Mouse (Mus musculus): ENCODE results near the gene Bbs1. TPM values are rescaled to one million over a fixed set of nuclear protein-coding genes. Genes with fewer than 3 reads are reported as not detected.
A peak's percentile ranks its signal among the peaks of the same experiment; 100 is the strongest.
"Not testable (repeated sequence)": the region's sequence is repeated elsewhere in the genome, so short reads cannot be mapped to it uniquely, and the experiment has no call there.

Bbs1 gene
- total RNA-seq, 2 experiments from 2014 or later, result 27.4 to 35.8 TPM

DNA sequence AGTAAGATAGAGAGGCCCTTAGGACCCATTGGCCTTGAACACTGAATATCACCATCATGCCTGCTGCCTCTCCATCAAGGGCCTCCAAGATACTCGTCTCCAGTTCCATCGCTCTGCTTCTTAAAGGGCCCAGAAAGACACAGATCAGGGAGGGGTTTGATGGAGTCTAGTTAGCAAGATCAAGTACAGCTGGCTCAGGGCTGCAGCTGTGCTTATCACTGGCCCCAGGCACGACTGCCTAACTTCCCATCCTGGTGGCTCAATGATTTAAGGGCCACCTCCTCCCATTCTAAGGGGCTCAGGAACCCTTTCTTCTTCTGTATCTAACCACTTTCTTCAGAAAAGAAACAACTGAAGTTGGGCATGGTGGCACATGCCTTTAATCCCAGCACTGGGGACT, 14.6 kb downstream of the Bbs1 start:
- no peak for DNase-seq
- intact Hi-C loops (cut with DNase I), result no loop called here

DNA sequence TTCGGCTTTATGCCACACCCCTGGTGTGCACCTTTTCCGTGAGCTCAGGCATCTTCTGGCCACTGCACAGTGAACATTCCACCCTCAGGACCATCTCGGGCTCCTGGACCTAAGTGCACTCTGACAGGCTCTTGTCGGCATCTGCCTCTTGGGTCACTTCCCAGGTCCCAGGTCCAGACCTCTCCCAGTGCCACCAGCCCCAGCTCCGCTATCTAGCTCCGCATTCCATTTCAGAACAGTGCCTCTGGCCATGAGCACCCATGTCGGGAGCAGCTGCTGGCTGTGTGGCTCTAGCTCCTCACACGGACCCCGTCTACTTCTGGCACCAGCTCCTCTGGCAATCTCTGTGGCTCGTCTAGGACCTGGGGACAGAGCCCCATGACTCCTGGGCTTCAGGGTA, 16.6 kb downstream of the Bbs1 start:
- intact Hi-C loops (cut with DNase I), result no loop called here
- DNase-seq, result no peak

DNA sequence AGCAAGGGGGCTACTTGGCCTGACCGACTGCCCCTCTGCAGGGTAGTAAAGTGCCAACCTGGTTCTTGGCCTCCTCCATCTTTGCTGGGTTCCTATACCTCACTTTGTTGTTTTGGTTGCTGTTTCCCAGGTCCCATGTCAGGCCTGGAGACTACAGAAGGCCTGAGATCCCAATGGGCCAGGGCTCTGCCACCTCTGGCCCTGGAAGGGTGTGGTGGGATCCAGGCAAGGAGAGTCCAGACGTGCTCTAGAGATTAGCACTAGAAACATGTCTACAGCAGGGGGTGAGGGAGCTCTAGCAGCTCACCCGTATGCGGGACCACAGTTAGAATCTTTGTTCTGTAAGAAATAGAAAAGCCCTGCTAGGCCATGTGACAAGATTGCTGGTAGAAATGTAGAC, 22.5 kb downstream of the Bbs1 start:
- DNase-seq, result no peak
- intact Hi-C loops (cut with DNase I), result no loop called here

DNA sequence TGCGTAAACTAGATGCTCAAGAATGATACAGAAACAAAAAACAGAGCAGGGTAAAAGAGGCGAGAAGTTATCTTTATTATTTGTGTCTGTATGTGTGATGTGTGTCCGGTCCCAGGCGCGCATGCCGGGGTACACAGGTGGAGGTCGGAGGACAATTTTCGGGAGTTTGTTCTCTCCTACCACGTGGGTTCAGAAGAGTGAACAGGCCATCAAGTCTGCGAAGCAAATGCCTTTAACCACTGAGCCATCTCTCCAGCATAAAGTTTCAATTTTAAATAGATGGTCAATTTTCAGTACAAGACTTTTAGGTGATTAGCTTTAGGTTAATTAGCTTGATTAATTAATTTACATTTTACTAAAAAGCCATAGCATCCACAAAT, 27.1 kb downstream of the Bbs1 start:
- no peak for DNase-seq
- intact Hi-C loops (cut with DNase I), result no loop called here

DNA sequence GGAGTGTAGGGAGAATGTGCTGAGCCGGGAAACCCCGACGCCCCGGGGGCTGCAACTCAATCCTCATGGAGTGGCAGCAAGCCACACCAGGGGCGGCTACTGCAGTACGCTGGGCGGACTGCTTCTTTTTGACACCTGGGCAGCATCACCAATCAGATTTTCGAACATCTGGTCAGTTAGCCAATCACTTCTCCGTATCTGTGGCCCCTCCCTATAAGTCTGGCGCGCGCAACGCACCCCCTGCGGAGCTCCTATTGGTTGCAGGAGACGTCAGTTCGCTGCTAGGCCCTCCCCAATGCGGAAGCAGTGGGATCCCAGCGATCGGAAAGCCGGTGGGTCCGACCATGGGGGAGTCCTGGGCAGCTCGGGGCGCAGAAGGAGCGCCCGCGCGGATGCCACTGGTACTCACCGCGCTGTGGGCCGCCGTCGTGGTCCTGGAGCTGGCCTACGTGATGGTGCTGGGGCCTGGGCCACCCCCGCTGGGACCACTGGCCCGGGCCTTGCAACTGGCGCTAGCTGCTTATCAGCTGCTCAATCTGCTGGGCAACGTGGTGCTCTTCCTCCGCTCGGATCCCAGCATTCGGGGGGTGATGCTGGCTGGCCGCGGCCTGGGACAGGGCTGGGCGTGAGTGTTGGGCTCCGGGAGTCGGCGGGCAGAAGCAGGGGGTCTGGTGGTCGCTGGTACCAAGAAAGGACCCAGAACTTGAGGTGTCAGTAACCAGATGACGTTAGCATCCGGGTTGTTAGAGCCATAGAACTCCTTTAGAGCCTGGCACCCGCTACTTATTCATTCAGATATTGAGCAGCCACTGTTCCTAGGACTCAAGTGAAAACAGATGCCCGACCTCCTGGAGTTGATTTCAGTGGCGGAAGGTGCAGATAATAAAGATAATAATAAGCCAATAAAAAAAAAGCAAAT, 27.8 kb downstream of the Bbs1 start, which contains the start of gene Zdhhc24:
Gene Zdhhc24 (plus strand): TSS at position 264 of the 919 bp plus-strand sequence.
- intact Hi-C loops (cut with DNase I), result no loop called here
- DNase-seq, result peak; percentile 97

DNA sequence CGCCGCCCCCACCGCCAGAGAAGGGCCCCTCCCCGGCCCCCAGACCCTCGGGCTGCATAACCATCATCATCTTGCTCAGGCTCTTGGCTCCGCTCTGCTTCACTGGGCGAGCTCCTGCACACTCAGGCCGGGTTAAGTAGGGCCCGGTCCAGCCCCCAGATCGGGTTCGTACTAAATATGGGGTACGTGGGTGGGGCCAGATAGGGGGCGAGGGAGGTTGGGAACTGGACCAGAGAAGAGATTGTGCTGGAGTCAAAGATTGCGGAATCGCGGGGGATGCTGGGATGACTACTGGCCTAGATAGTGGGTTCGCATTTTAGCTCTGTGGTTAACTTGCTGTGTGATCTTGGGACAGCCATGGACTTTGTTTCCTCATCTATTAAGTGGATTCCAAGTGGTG, 28.6 kb downstream of the Bbs1 start, which contains the start of gene Actn3:
Gene Actn3 (minus strand): TSS at position 125 of the 400 bp plus-strand sequence.
- DNase-seq, result no peak
- intact Hi-C loops (cut with DNase I), result no loop called here

DNA sequence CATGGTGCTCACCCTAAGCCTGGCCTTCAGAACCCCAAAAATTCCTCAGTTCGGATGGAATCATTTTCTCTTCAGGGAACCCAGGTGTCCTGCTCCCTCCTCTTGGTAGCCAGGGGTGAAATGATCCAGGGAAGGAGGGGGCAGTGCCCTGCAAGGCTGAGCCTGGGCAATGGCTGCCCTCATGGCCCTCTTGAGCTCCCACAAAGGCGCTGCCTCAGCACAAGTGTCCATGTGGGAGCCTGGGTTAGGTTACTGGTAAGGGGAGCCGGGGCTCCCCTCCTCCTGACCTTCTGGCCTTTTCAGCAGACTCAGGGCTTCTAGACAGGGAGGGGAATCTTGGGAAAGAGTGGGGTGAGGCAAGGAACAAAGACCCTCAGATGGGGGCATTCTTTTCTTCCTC, 29.7 kb downstream of the Bbs1 start:
- intact Hi-C loops (cut with DNase I), result no loop called here
- DNase-seq, result no peak

DNA sequence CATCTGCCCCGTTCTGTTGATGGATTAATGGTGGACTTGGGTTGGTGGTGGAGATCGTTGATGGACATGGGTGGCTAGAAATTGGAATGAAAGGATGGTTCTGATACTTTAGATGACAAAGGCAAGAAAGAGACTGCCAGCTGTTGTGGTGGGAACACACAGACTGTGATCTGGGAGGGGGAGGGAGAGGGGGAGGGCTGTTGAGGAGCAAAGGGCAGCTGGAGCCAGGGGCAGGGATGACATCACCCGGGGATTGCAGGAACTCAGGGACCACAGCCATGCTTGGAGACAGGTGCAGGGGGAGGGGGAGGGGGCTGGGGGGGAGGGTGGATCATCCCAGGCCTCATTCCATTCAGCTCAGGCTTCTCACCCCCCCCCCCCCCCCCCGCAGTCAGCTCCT, 30.2 kb downstream of the Bbs1 start:
- intact Hi-C loops (cut with DNase I), result no loop called here

DNA sequence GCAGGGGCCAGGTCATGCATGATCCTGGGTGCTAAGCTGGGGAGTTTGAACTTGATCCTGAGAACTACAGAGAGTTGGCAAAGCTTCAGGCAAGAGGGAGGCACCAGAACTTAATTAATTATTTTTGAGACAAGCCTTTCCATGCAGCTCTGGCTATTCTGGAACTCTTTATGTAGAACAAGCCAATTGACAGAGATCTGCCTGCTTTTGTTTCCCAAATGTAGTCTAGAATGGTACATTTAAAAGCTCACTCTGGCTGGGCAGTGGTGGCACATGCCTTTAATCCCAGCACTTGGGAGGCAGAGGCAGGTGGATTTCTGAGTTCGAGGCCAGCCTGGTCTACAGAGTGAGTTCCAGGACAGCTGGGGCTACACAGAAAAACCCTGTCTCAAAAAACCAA, 31.8 kb downstream of the Bbs1 start:
- DNase-seq; intact Hi-C loops (cut with DNase I): not testable (repeated sequence)

More for the DNA sequence above, 30.2 kb downstream of the Bbs1 start:
- DNase-seq, result no peak

DNA sequence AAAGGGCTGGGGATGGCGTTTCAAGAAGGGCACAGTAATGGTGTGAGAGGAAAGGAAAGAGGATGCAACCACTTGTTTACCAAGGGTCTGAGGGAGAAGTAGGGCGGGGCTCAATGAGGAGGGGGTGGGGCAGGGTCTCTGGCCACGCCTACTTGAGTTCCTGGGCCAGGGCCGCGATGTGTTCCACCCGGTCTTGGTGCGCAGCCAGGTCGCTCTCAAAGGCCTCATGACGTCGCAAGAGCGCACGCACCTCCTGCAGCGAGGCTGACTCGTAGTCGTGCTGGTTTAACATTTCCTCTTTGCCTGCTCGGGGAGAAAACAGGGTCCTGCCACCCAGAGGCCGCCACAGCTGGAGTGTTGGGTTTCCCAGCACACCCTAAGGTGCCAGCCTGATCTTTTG, 41.3 kb downstream of the Bbs1 start:
- intact Hi-C loops (cut with DNase I), result no loop called here
- peak; percentile 51 for DNase-seq

DNA sequence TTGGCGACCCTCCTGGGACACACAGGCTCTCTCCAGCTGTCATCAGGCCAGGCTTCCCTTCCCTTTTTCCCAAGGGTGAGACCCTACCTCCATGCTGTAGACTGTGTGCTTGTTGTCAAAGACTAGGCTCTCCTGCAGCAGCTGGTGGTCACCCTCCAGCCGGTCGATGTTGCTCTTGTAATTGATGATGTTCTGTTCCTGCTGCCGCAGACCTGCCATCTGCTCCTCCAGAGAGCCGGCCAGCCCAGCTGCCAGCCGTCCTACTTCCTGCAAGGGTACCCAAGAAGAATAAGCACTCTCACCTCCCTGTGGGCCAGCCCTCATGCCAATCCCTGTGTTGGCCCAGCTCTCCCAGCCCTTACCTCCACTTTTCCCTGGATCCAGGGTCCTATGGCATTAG, 43.4 kb downstream of the Bbs1 start:
- intact Hi-C loops (cut with DNase I), result no loop called here
- peak; percentile 66 for DNase-seq

DNA sequence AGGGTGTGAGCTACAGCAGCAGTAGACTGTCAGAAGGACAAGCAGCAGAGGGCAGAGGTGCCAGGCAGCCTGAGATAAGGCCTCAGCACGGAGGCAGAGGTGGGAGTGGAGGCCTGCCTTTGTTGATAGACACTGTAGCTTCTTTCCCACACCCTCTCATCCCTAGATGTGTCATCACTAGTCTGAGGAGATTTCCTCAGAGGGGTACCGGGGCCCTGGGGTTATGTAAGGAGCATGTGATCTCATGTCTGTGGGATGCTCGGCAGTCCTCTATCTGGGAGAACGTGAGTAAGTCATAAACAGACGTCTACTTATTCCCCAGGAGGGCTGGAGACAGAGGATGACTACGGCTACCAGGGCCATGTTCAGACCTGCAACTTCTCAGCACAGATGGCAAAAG, 47.3 kb downstream of the Bbs1 start:
- no peak for DNase-seq

DNA sequence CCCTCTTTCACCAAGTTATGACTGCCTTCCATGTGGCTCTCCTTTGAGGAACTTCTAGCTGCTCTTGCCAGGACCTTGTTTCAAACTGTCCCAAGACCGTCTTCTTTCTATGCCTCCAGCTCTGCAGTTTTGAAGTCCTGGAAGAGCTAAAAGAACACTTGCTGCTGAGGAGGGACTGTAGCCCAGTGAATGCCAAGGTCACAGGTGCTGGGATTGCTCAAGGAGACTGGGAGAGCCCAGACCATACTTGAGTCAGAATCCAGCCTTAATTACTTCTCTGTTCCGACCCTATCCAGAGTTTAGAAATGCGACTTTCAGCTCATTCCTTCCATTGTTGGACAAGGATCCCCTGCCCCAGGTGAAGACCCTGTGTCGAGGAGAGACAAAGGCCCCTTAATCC, 50.5 kb downstream of the Bbs1 start:
- intact Hi-C loops (cut with DNase I), result no loop called here
- DNase-seq, result no peak

More for the DNA sequence above, 47.3 kb downstream of the Bbs1 start:
- intact Hi-C loops (cut with DNase I), result no loop called here

DNA sequence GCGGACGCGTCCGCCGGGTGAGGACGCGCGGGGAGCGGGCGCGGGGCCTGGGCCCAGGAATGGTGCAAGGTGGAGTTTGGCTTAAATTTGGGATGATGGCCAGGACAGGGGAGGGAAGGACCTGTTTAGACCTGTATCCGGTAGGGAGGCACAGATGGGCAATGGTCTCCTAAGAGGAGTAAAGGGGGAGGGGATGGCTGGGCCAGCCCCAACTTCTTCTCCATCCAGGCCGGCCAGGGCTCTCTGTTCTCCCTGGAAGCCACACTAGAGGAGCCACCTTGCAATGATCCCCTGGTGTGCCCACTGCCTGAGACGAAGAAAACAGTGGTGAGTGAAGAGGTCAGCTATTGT, 51.0 kb downstream of the Bbs1 start:
- DNase-seq, result no peak
- intact Hi-C loops (cut with DNase I), result no loop called here

DNA sequence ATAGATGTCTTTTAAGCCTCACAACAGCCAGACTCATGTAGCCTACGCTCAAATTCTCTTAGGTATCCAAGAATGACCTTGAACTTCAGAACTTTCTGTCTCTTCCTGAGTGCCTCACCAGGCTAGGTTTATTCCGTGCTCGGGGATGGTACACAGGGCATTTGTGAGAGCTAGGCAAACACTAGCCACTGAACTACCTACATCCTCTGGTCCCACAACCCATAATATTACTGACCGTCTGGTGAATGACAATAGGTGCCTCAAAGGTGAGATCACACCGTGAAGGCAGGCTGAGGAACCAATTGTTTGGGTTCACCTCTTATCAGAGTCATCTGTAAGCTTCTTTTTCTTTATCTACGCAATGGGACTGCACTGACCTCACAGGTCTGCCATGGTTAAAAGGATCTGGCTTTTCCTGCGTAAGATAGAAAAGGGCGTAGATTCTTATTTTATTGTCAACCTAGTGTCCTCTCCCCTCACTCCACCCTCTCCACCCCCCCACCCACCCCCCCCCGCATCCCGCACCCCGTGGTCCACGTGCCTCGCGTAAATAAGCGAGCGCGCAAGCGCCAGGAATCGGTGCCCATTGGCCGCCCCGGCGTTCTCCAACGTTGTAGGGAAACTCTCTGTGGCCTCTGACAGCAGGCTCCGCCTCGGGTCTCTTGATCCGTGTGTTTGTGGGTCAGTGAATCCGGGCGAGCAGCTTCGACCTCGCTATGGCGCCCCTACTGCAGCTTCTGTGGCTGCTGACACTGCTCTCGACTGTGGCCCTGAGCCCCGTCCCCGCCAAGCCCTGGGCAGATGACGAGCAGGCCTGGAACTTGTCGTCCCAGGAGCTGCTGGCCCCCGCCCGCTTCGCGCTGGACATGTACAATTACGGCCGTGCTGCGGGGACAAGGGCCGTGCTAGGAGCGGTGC, 51.6 kb downstream of the Bbs1 start, which contains the start of gene Ctsf:
Gene Ctsf (plus strand): TSS at position 579 of the 918 bp plus-strand sequence.
- intact Hi-C loops (cut with DNase I), result no loop called here
- peak; percentile 85 for DNase-seq

DNA sequence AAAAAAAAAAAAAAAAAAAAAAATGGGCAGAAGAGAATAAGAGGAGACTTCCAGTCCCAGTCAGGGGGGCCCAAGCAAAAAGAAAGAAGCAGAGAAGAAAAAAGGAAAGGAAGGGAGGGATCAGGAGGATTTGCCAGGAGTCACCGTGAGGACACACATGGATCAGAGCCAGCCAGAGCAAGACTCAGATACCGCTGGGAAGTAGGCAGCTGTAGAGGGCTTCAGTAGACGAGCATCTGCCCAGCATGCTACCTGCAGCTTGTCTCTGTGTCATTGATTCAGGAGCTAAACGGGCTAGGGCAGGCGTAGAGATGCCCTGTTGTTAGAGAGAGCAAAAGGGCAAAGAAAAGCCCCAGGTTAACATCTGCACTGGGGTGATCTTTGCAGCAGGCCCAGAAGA, 56.1 kb downstream of the Bbs1 start:
- no peak for DNase-seq
- intact Hi-C loops (cut with DNase I), result no loop called here

DNA sequence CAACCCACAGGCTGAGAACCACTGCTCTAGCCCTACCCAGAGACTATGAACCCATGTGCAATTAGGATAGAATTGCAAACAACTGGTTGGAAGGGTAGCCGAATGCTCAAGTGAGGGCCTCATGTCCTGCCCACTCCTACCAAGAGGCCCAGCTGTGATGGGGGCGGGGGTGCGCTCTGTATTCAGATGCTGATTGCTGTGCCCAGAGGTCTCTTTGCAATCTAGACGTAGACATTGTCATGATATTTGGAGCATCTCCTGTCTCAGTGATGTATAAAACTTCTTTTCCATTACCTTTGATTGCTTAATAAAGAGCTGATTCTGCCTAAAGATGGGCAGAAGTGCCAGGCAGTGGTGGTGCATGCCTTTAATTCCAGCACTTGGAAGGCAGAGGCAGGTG, 56.6 kb downstream of the Bbs1 start:
- DNase-seq, result no peak
- intact Hi-C loops (cut with DNase I), result no loop called here

DNA sequence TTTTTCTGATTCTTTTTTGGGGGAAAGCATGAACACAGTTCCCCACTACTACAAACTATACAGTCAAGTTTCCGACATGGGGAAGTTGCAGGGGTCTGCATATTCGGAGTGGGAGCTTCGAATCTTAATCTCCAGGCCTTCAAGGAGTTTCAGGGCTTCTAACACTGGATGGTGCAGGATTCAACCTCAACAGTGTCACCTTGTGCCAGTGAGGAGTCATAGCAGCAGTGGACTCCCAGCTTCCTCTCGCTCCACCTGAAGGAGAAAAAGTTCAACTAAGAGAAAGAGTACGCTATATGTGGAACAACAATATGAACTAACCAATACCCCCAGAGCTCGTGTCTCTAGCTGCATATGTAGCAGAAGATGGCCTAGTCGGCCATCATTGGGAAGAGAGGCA, 58.9 kb downstream of the Bbs1 start:
- no peak for DNase-seq
- intact Hi-C loops (cut with DNase I), result no loop called here

DNA sequence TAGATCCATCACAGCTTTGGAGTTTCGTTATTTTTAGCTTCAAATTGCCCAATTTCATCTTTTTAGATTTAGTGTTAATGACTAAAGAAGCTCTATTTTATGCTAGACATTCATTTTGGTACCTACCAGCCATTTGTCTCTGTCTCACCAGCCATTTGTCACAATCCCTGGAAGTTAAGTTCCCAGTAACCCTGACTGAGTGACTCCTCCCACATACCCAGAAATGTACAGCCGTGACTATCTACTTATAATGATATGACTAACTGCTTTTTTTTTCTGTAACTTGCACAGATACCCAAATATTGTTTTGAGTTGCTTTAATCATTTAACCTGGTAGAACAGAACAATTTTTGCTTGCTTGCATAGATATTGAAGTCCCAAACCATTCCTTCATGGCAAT, 60.6 kb downstream of the Bbs1 start:
- intact Hi-C loops (cut with DNase I), result no loop called here
- no peak for DNase-seq

DNA sequence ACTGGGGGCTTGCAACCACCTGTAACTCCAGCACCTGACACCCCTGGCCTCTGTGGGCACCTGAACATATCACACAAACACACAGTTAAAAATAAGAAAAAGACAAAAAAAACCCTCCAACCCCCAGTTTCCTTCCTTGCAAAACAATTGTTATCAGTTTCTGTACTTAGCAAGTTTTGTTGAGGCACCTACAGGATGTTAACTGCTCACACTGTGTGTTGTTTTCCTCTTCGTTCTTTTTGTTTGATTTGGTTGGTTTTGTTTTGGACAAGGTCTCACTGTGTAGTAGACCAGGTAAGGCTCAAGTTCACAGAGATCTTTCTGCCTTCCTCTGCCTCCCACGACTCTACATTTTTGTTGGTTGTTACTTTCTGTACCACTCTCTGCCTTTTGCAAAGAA, 63.8 kb downstream of the Bbs1 start:
- DNase-seq, result no peak
- intact Hi-C loops (cut with DNase I), result no loop called here

DNA sequence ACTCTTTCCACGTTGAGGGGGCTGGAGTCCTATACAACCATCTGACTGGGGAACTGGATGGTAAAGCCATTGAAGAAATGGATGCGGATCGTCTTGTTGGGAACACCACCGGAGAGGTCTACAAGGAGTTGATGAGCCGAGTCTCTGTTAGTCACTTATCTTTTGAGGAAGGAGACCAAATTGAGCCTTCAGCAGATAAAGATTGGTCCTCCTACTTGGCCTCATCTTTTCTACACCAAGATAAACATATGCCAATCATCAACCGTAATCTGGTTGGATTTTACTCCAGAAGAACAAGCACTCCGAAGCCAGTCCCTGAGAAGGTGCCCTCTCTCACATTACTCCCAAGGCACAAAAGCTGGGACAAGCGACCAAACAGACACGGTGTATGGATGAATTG, 65.6 kb downstream of the Bbs1 start:
- DNase-seq, result no peak
- intact Hi-C loops (cut with DNase I), result no loop called here

DNA sequence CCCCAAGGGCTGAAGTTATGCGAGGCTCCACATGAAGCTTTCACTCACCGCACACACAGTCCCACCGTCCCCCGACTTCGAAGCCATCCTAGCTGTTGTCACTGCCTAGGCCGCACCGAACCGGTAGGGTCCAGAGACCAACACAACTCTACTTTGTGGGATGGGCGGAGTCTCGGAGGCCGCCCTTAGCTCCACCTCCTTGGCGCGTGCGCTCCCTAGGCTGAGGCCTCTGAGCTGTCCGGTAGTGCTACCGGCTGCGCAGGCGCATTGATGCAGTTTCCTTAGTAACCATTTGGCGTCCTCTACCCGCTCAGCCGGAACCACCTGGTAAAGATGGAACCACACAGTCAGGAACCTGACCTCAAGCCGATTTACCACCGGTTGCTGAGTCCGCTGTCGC, 67.3 kb downstream of the Bbs1 start, which contains the start of the genes Ccs and Ccdc87:
Gene Ccs (minus strand): TSS at position 184 of the 400 bp plus-strand sequence.
Gene Ccdc87 (plus strand): TSS at position 218 of the 400 bp plus-strand sequence.
- intact Hi-C loops (cut with DNase I), result no loop called here
- DNase-seq, result peak; percentile 96

All from left cerebral cortex, postnatal 4 days (tissue).